Mouse (Mus musculus) layer of hippocampus, adult 8-10 months (tissue): ENCODE results near the gene Mrpl50. TPM values are rescaled to one million over a fixed set of nuclear protein-coding genes. Genes with fewer than 3 reads are reported as not detected.
"Not testable (repeated sequence)": the region's sequence is repeated elsewhere in the genome, so short reads cannot be mapped to it uniquely, and the experiment has no call there.

Experiments
- DNase-seq, 2 experiments: peaks; one replicate each; pipeline ENCODE4 v3.0.0; 2022; ENCODE audit warnings: low spot score in 2 of 2
- total RNA-seq, 4 experiments: library from RNA; stranded (reverse); gene quantifications; 2 replicates each; pipeline ENCODE4 v1.2.4; 2022

Mrpl50 gene
- total RNA-seq, 4 experiments from 2014 or later, result 29.3 to 35.0 (median 32.1) TPM

- DNase-seq, result no peak
Measured at GRCm38 (mm10) chr4:49509183-49509582, 11.7 kb downstream of the Mrpl50 start.

DNA sequence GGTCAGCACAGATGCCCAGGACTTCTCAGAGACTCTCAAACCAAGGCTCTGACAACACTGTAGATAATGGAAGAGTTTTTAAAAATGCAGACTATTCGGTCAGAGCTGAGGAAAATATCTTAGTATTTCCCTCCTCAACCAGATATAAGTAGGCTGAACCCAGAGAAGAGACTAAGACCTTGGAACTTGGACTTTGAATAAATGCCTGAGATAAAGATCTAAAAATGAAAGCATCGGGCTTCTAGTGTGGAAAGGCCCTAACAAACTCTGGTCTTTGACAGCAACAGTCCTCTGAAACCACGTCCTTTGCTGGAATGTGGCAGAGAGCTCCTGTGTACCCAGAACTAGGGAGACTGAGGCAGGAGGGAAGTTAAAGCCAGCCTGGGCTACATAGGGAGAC lies 14.5 kb downstream of the Mrpl50 start, which contains the start of gene Baat:
Baat (minus strand) TSS at position 172 of the 400 bp plus-strand sequence.
- DNase-seq, result no peak

GRCm38 (mm10) chr4:49503563-49503962 lies 17.3 kb downstream of the Mrpl50 start:
- no peak for DNase-seq

- not testable (repeated sequence) for DNase-seq
Measured at GRCm38 (mm10) chr4:49485934-49486650, 34.8 kb downstream of the Mrpl50 start.

DNA sequence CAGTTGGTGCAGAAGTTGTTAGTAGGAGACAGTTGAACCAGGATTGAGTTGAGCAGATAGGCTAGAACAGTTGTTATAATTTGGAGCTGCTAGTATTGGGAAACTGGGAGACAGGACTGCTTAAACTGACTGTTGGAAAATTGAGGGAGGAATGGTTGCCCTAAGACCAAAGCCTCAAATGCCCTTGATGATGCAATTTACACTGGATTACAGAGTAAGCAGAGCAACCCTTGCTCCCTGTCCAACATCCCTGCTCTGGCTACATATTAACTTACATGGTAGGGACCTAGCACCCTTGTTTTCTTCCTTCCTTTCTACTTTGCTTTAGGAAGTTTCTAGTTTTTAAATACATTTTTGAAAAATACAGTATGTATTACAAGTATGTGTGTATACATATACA lies 35.5 kb downstream of the Mrpl50 start:
- no peak for DNase-seq

DNA sequence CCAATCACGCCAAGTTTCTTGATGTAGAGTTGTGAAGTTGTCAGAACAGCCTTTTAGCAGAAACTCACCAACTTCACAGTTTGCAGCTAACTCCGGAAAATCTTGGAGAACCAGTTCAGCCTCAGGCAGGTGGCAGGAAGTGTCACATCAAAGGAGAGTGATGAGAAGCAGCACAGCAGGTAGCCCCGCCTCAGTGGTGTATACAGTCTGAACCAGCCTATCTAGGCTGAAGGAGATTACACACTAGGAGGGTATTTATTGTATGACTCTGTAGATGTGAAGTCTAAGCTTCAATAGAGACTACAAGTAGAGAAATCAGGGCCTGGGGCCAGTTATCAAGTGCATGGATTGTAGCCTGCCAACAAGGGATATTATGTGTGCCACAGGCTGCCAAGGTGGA lies 40.0 kb downstream of the Mrpl50 start:
- DNase-seq, result no peak

- no peak for DNase-seq
Measured at GRCm38 (mm10) chr4:49480104-49480760, 40.7 kb downstream of the Mrpl50 start.

- not testable (repeated sequence) for DNase-seq
Measured at GRCm38 (mm10) chr4:49479035-49479434, 41.9 kb downstream of the Mrpl50 start.

DNA sequence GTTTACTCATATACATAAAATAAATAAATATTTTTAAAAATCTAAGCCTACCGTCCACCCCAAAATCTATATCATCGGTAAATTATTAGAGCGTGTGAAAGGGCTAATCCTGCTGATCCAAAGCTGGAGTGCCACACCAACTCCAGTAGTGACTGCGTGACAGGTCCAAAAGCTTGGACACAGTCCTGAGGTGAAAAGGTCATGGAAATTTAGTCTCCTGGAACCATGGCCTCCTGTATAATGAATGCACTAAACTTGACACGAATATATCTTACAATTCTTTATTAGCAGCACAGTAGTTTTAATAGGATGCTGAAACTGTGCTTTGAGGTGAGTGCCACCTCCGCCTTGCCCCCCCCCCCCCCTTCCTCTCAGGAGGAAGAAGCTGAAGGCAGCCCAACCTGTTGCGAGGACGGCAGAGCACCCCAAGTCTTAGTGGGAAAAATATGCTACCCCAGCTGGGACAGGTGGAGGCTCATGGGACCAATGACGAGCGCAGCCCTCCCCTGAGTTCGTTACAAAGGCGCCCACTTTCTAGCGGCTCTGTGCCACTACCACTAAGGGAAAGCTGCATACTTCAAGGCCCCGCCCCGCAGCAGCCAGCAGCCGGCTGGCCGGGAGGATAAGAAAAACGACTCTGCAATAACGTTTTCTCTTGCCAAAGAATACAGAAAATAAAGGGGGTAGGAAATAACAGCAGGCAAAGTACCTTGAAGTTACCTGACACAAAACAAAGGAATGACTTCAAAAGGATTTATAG lies 42.6 kb downstream of the Mrpl50 start:
- no peak for DNase-seq

DNA sequence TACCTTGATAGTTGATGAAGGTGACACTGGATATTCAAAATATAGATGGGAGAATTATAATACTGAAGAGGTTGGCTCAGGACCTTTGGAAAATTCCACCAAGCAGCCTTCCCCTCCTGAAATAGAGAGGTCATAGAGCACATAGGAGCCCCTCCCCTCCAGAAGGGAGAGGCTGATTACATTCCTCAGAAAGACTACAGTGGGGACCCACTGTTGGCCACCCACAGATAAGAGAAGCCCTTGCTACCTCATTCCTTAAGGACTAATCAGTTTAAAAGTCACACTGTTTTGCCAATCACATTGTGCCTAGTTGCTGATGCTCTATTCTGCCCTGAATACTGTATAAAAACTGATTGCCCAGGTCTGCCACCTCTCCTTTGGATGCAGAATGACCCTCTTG lies 46.3 kb downstream of the Mrpl50 start:
- DNase-seq, result no peak

DNA sequence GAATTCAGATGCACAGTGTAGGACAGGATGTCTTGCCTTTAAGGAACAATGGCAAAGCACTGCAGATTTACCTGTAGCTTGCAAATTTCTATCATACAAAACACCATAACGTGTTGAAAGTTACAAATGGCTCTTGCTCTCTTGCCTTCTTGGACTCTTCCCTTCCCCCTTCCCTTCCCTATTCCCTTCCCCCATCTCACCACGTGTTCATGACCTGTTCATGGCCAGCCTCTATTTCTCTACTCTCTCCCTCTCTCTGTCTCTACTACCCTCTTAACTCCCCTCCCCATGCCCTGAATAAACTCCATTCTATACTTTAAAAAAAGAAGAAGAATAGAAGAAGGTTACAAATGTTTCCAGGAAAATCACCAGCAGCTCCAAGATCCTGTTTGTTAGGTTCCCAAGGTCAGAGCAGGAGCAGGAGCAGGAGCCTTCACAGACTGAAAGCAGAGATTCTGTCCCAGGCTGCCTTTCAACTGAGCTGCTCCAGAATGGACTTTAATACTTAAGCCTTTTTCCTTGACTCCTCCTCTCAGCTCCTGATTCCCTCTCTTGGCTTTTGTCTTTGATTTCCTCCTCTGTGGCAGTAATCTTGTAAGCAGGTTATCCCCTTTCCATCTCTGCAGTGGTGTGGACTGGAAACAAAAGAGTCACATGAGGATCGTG lies 47.3 kb downstream of the Mrpl50 start, which contains the start of gene Acnat1:
Acnat1 (minus strand) TSS at position 478 of the 666 bp plus-strand sequence.
- no peak for DNase-seq

GRCm38 (mm10) chr4:49469435-49470151 lies 51.3 kb downstream of the Mrpl50 start:
- no peak for DNase-seq

DNA sequence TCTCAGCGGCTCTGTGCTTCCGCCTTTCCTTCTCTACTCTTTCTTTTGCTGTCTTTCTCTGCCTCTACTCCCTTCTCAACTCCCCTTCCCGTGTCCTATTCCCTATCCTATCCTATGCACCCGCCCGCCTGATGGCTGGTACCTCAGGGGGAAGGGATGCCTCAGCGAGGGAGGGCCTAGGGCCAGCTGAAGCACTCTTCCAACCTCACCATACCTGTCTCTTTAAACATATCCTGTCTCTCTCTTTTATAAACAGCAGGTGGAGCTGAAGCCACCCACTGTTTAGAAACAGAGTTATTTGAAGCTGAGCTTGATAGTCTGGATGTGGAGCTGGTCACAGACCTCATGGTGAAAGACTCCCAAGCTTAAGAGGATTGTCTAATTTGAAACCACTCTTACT lies 53.5 kb downstream of the Mrpl50 start:
- no peak for DNase-seq

Other genes with a start within 250 kb of the Mrpl50 start
- under 1 TPM in 2 of 4 experiments, not detected in 2; 0.25 to 0.27 TPM for gene Acnat2, start 112.9 kb downstream of the Mrpl50 start, total RNA-seq
- not detected for gene Acnat1, start 47.2 kb downstream of the Mrpl50 start, total RNA-seq
- under 1 TPM; 0.20 to 0.54 (median 0.26) TPM for gene Baat, start 14.5 kb downstream of the Mrpl50 start, total RNA-seq
- 10 to 100 TPM; 23.9 to 30.1 (median 28.7) TPM for gene Zfp189, start 83 bp upstream of the Mrpl50 start, total RNA-seq
- gene Aldob, start 28.5 kb upstream of the Mrpl50 start, total RNA-seq, result 1 to 10 TPM; 2.3 to 4.1 (median 2.6) TPM
- gene Tmem246, start 76.8 kb upstream of the Mrpl50 start, total RNA-seq, result 10 to 100 TPM; 68.9 to 76.0 (median 69.6) TPM
- 10 to 100 TPM; 69.0 to 90.0 (median 83.4) TPM for gene Rnf20, start 110.9 kb upstream of the Mrpl50 start, total RNA-seq
- 1 to 10 TPM in 1 of 4 experiments, under 1 TPM in 3; 0.58 to 1.2 (median 0.70) TPM for gene Ppp3r2, start 160.9 kb upstream of the Mrpl50 start, total RNA-seq